Mouse (Mus musculus) thymus, postnatal 0 days (tissue): ENCODE results near the gene Abhd10. TPM values are rescaled to one million over a fixed set of nuclear protein-coding genes. Genes with fewer than 3 reads are reported as not detected.

Experiments
- DNase-seq: peaks from one replicate; pipeline ENCODE4 v3.0.0-alpha.2; 2015; ENCODE audit warnings: low spot score
- polyA plus RNA-seq: library from polyadenylated mRNA; unstranded; fragments of >200 nt; fragmentation: Nextera tagmentation; extraction: Ambion mirVana; gene quantifications from 2 replicates; pipeline ENCODE4 v1.2.1, GENCODE M21; 2015

Gene Abhd10
- polyA plus RNA-seq, 1 experiment from 2014 or later, result 34.3 TPM

GRCm38 (mm10) chr16:45729163-45729562 is 13.6 kb downstream of the Abhd10 start:
- DNase-seq, result no peak

GRCm38 (mm10) chr16:45724742-45725102 is 18.0 kb downstream of the Abhd10 start:
- no peak for DNase-seq

GRCm38 (mm10) chr16:45724061-45724741 is 18.6 kb downstream of the Abhd10 start, which contains the start of gene Tagln3:
Gene Tagln3 (minus strand): TSS chr16:45724608.
- DNase-seq, result peak; percentile 18

GRCm38 (mm10) chr16:45723172-45723901 is 19.4 kb downstream of the Abhd10 start:
- no peak for DNase-seq

- DNase-seq, result no peak
Measured at GRCm38 (mm10) chr16:45722460-45722951, 20.2 kb downstream of the Abhd10 start.

- DNase-seq, result no peak
Measured at GRCm38 (mm10) chr16:45720022-45720630, 22.6 kb downstream of the Abhd10 start.

GRCm38 (mm10) chr16:45718296-45718695 is 24.5 kb downstream of the Abhd10 start:
- DNase-seq, result no peak

GRCm38 (mm10) chr16:45714489-45715150 is 28.1 kb downstream of the Abhd10 start:
- DNase-seq, result no peak

GRCm38 (mm10) chr16:45713878-45714277 is 28.9 kb downstream of the Abhd10 start:
- no peak for DNase-seq

GRCm38 (mm10) chr16:45713261-45713660 is 29.5 kb downstream of the Abhd10 start:
- no peak for DNase-seq

- DNase-seq, result no peak
Measured at GRCm38 (mm10) chr16:45711263-45711662, 31.5 kb downstream of the Abhd10 start.

GRCm38 (mm10) chr16:45699301-45699700 is 43.5 kb downstream of the Abhd10 start:
- no peak for DNase-seq

- no peak for DNase-seq
Measured at GRCm38 (mm10) chr16:45697996-45698395, 44.8 kb downstream of the Abhd10 start.

- no peak for DNase-seq
Measured at GRCm38 (mm10) chr16:45695445-45696160, 47.2 kb downstream of the Abhd10 start.

- DNase-seq, result no peak
Measured at GRCm38 (mm10) chr16:45693558-45693957, 49.2 kb downstream of the Abhd10 start, which contains the start of gene Tmprss7. Gene Tmprss7 (minus strand): TSS chr16:45693658.

GRCm38 (mm10) chr16:45692851-45693250 is 49.9 kb downstream of the Abhd10 start:
- no peak for DNase-seq

- DNase-seq, result no peak
Measured at GRCm38 (mm10) chr16:45690178-45690577, 52.6 kb downstream of the Abhd10 start.

- no peak for DNase-seq
Measured at GRCm38 (mm10) chr16:45686833-45687232, 55.9 kb downstream of the Abhd10 start.

- no peak for DNase-seq
Measured at GRCm38 (mm10) chr16:45685295-45685694, 57.5 kb downstream of the Abhd10 start.

GRCm38 (mm10) chr16:45684815-45685214 is 57.9 kb downstream of the Abhd10 start:
- no peak for DNase-seq
